In the genomic region with DNA sequence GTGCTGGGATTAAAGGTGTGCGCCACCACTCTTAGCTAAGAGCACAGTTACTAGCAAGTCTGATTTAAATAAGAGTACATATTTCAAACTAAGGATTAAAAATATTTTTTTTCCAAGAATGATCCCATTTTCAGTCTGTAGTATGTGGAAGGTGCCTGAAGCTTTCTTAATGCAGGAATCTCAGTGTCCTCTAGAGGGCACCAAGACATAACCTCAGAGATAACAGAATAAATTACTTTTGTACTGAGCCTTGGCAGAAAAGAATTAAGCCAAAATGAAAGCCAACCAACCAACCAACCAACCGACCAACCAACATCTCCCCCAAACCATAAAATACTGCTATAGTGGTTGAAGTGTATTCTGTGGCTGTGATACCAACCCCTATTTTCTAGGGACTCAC, we compare ENCODE assay signal across 8 mouse cellular contexts. TPM values are rescaled to one million over a fixed set of nuclear protein-coding genes. Genes with fewer than 3 reads are reported as not detected.
A peak's percentile ranks its signal among the peaks of the same experiment; 100 is the strongest.
DNase-seq lines count a peak whose midpoint lies in the region; ATAC-seq and TF ChIP-seq lines count a peak whose summit lies in the region.

No protein-coding gene starts in this region.

- no peaks in the 10 kb centered on the region for H3K9me3 ChIP-seq in intestine, embryonic 15.5 days

- peak; percentile 79 for TF ChIP-seq CTCF in gastrocnemius, adult 2 months (IDR thresholded peaks at IDR 0.05)

- H3K27ac ChIP-seq in gastrocnemius, adult 2 months = no peak overlapping the region
- H3K27ac ChIP-seq in intestine, embryonic 15.5 days = no peak overlapping the region

- H3K4me3 ChIP-seq in gastrocnemius, adult 2 months = no peak overlapping the region
- H3K4me3 ChIP-seq in intestine, embryonic 15.5 days (replicated peaks) = no peak overlapping the region

- no peaks in the 10 kb centered on the region for H3K4me1 ChIP-seq in intestine, embryonic 15.5 days (replicated peaks)

- H3K36me3 ChIP-seq in intestine, embryonic 15.5 days = no peaks in the 10 kb centered on the region

- no peak overlapping the region for H3K4me2 ChIP-seq in intestine, embryonic 15.5 days (replicated peaks)

- peak; percentile 80; the same call in 1 of the 2 replicates for ATAC-seq in megakaryocyte-erythroid progenitor cell, adult 5-6 weeks (replicated peaks; ENCODE audit: low FRiP score, low TSS enrichment, poor library complexity, severe bottlenecking)
- ATAC-seq in intestine, embryonic 15.5 days = no peak

- 65% methylated on average over 2 of the region's 2 CpGs for WGBS in intestine, embryonic 15.5 days

- no peak overlapping the region for H3K9ac ChIP-seq in intestine, embryonic 15.5 days

- intact Hi-C loops in gastrocnemius, adult 2 months (cut with DNase I) = loop anchor here (2.0 to 5.0 kb wide), 3 partner anchors 27 to 349 kb away; no protein-coding TSS in a partner anchor
- intact Hi-C loops in gastrocnemius, postnatal 14 days (cut with DNase I; ENCODE audit: low total_unique reads) = no loop called here

- H3K27me3 ChIP-seq in intestine, embryonic 15.5 days (replicated peaks) = no peaks in the 10 kb centered on the region

- no peak for DNase-seq in gastrocnemius, adult 2 months
- DNase-seq in gastrocnemius, postnatal 14 days = no peak
- DNase-seq in right cerebral cortex, adult 18-20 months = peak; percentile 68
- DNase-seq in right cerebral cortex, postnatal 25 days = no peak
- DNase-seq in cerebellum, adult 18-20 months = peak; percentile 61 to 63
- peak; percentile 42 for DNase-seq in heart, postnatal 4 days

RNA-seq across cellular contexts. Expression of a gene that starts 57.7 kb away (rescaled TPM):
- 100 to 1,000 TPM; 147 to 160 TPM for total RNA-seq in gastrocnemius, adult 2 months (2021)
- total RNA-seq in gastrocnemius, postnatal 14 days (2021) = 10 to 100 TPM; 81.8 to 94.3 TPM
- total RNA-seq in heart, postnatal 4 days (2021) = 10 to 100 TPM; 75.1 to 77.4 TPM
- total RNA-seq in megakaryocyte-erythroid progenitor cell, adult 5-6 weeks (2014; fragmentation: Nextera tagmentation) = 7.9 and 9.0 TPM in 2 replicates
- 6.3 and 10.1 TPM in 2 replicates for total RNA-seq in megakaryocyte-erythroid progenitor cell, adult 5-6 weeks (2017)
- polyA plus RNA-seq in intestine, embryonic 15.5 days (2015; fragmentation: Nextera tagmentation; extraction: Ambion mirVana) = 3.4 and 4.0 TPM in 2 replicates

Comparison
In these comparisons a context has a peak if more than half of its experiments do, and no peak if none do; other contexts are left out.
1. DNase-seq: peak in right cerebral cortex, adult 18-20 months (single experiment), cerebellum, adult 18-20 months (2 of 2) and heart, postnatal 4 days (single experiment); none in gastrocnemius, adult 2 months (single experiment), gastrocnemius, postnatal 14 days (single experiment) and right cerebral cortex, postnatal 25 days (single experiment).
2. RNA of a gene that starts 57.7 kb away (total RNA-seq): 147 to 160 TPM in gastrocnemius, adult 2 months, 81.8 to 94.3 TPM in gastrocnemius, postnatal 14 days and 75.1 to 77.4 TPM in heart, postnatal 4 days; 6.3 to 10.1 TPM in megakaryocyte-erythroid progenitor cell, adult 5-6 weeks; every median in the first group is over 4 times any median in the second.